Mouse (Mus musculus) layer of hippocampus, adult 9-11 months (tissue): ENCODE measurements around the gene Zfp966.
"Not testable (repeated sequence)": the region's sequence is repeated elsewhere in the genome, so short reads cannot be mapped to it uniquely, and the experiment has no call there.

Source experiments
- DNase-seq: peaks from one replicate; pipeline ENCODE4 v3.0.0; 2022

Zfp966 gene

DNA sequence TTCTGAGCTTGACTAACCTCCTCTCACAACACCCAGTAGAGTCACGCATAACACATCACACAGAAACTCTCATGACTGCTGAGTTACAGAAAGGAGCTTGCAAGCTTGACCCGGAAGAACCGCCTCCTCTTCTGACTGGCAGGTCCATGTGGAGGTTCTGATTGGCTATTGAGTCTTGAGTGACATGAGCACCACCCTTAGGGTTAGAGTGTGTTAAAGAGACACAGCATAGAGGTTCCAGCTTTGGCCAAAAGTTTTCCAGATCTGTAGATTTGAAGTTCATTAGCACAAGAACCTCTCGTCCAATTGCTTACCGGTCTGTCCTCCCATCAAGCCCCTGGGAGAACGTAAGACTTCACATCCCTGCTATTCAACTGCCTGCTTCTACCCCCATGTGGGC, at the start of gene Zfp966:
TSS of gene Zfp966 (minus strand) at position 101 of the 400 bp plus-strand sequence.
- DNase-seq: not testable (repeated sequence)

DNA sequence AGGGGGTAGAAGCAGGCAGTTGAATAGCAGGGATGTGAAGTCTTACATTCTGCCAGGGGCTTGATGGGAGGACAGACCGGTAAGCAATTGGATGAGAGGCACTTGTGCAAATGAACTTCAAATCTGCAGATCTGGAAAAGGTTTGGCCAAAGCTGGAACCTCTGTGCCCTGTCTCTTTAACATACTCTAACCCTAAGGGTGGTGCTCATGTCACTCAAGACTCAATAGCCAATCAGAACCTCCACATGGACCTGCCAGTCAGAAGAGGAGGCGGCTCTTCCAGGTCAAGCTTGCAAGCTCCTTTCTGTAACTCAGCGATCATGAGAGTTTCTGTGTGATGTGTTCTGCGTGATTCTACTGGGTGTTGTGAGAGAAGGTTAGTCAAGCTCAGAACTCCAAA, 34.1 kb upstream of the Zfp966 start, which contains the start of gene Gm2026:
TSS of gene Gm2026 (plus strand) at position 301 of the 400 bp plus-strand sequence.
- not testable (repeated sequence) for DNase-seq

DNA sequence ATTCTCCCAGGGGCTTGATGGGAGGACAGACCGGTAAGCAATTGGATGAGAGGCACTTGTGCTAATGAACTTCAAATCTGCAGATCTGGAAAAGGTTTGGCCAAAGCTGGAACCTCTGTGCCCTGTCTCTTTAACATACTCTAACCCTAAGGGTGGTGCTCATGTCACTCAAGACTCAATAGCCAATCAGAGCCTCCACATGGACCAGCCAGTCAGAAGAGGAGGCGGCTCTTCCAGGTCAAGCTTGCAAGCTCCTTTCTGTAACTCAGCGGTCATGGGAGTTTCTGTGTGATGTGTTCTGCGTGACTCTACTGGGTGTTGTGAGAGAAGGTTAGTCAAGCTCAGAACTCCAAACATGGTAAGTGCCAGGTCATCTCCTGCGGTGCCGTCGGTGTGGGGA, 61.9 kb downstream of the Zfp966 start, which contains the start of gene Gm6710:
TSS of gene Gm6710 (plus strand) at position 196 of the 400 bp plus-strand sequence.
- not testable (repeated sequence) for DNase-seq
